Mouse (Mus musculus) G1E (cell line): ENCODE data around the gene Rpp38.

Source experiments
- CTCF ChIP-seq: IDR thresholded peaks from 2 replicates; pipeline ENCODE4 v1.5.1; 2012; ENCODE audit warnings: low read depth, low read length, inconsistent platforms, mixed read lengths
- GATA1 ChIP-seq: IDR thresholded peaks from 2 replicates; pipeline ENCODE4 v1.6.1; 2012; ENCODE audit warnings: borderline replicate concordance, low read length, inconsistent platforms, mixed read lengths
- GATA2 ChIP-seq: IDR thresholded peaks from 2 replicates; pipeline ENCODE4 v1.6.1; 2012; ENCODE audit warnings: low read depth, low read length, inconsistent platforms, borderline replicate concordance
- POLR2AphosphoS5 ChIP-seq: IDR thresholded peaks from 2 replicates; pipeline ENCODE4 v1.6.1; 2012; ENCODE audit warnings: low read depth, low read length, inconsistent platforms; ENCODE audit not compliant: insufficient replicate concordance
- TAL1 ChIP-seq: conservative IDR thresholded peaks from 2 replicates; pipeline ENCODE4 v1.6.1; 2012; ENCODE audit warnings: low read depth, low read length, inconsistent platforms, mixed read lengths

DNA sequence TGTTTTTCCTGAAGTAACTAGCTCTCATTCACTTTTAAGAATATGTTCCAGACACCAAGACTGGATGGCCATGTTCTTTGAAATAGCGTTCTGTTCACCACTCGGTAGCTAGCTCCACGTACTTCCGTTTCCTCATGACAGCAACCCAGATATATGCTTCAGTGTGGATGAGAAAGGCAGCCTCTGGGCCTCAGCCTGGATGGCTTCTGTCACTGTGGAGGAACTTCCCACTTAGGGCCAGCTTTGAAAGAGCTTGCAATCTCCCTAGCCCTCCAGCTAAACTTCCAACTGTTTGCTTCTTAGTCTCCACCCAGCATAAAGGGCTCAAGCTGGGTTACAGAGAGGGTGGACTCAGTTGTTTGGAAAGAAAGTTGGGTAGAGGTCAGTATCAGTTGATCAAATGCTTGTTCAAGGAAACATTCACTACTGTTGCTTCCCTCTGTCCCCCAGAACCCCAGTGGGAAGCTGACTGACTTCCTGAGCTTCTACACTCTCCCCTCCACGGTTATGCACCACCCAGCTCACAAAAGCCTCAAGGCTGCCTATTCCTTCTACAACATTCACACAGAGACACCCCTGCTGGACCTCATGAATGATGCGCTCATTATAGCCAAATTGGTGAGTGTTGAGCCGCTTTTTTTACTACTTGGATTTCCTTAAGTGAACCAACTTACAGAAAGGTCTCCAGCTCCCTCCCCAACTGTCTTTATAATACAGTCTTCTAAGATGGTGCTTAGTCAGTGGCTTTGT lies 7.9 kb downstream of the Rpp38 start:
- TF ChIP-seq CTCF, result no peak
- no peak for TF ChIP-seq GATA1
- TF ChIP-seq GATA2, result no peak
- no peak for TF ChIP-seq TAL1
- no peak for TF ChIP-seq POLR2AphosphoS5
